Mouse (Mus musculus) mouse trophoblast stem cell (cell line): ENCODE results near the gene Masp1.

ENCODE experiments used
- in situ Hi-C, 2 experiments: fragments of 300-500 bp; cut with MseI, MboI; formaldehyde crosslinking; loops; 2 replicates in 1 of 2; 3 replicates in 1 of 2; pipeline ENCODE4 v1.15.1; 2025

The Masp1 gene

DNA sequence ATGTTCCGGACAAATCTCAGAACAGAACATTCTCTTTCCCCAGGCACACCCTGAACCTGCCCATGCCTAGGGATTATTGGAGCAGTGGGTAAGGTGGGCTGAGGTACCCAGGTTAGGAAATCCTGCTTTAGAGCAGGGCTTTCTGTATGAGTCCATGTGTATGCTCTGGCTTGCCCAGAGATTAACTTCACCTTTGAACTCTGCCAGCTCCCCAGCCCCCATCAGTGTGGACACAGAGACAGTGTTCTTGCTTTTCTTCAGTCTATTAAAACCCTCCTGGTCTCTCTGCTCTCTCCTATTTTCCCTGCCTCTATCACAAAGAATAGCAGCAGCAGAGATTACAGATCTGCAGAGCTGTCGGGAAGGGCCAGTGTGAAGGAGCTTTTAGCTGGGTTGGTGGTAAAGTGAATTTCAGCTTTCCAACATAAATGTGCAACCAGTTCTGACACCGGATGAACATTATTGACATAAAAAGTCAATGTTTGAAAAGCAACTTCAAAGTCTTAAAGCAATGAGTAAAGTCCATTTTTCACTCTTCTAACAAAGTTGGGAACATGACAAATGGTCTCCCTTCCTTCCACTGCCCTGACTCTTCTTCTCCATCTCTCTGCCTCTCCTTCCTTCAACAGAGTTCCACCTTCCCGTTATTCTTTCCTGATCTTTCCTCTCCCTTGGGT lies 56.8 kb downstream of the Masp1 start:
- in situ Hi-C loops, result no loop called here

DNA sequence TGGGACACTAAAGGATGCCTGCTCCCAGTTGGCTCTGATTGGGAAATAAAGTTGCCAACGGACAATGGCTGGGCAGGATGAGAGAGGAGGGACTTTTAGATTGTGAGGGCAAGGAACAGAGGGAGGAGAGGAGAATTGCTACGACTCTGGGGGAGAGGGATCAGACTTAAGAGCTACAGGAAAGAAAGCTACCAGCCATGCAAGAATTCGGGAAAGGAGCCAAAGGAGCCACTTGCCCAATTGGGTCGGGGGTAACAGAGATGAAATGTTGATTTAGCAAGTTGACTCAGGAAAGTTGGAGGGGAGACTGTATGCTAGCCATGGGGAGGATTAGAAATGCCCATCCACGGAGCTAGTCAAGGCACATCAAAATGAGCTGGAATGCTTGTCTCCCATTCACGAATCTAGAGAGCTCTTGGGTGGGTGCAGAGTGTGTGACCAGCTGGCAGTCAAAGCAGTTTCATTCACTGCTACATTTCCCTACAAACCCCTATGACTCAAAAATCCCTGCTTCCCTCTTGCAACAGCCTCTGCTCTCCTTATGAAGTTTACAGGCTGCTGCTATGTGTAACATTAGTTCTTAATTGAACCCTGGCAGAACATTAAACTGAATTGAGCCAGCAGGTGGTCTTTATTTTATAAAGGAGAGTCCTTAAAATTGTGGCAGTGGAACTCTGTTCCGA lies 61.6 kb downstream of the Masp1 start:
- in situ Hi-C loops, result loop anchor here (10.0 kb wide), 3 partner anchors 86 to 496 kb away; partner anchors contain the start of gene Sst (in 1 of the 2)

DNA sequence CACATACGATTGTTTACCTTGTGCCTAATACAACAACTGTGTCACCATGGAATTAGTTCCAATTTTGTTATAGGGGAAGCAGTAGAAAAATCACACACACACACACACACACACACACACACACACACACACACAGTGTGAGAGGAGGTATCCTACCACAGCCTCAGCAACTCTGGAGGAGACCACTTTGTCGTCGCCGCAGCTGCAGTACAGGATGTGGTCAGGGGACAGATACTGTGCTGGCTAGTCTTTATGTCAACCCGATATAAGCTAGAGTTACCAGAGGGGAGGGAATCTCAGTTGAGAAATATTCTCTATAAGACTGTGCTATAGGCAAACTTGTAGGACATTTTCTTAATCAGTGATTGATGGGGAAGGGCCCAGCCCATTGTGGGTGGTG lies 63.3 kb downstream of the Masp1 start:
- in situ Hi-C loops, result loop anchor here (10.0 kb wide), 3 partner anchors 87 to 497 kb away; partner anchors contain the start of gene Sst (in 1 of the 2)

DNA sequence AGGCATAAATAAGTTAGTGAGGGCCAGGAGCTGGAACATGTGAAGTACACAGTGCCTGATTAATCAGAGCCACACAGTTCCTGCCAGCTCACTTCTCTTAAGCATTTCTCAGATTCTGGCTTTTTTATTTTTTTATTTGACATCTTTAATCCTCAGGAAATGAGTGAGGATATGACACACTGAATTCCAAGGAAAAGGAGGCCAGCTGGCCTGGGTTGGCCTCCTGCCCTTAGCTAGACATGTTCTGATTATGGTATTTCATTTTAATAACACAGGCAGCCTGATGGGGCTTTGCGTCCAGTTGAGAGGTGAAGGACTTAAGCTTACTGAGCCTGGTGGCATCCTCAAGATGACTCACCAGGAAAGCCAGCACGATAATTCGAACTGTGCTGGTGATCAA lies 64.1 kb downstream of the Masp1 start:
- in situ Hi-C loops, result loop anchor here (10.0 kb wide), 3 partner anchors 88 to 498 kb away; partner anchors contain the start of gene Sst (in 1 of the 2)

DNA sequence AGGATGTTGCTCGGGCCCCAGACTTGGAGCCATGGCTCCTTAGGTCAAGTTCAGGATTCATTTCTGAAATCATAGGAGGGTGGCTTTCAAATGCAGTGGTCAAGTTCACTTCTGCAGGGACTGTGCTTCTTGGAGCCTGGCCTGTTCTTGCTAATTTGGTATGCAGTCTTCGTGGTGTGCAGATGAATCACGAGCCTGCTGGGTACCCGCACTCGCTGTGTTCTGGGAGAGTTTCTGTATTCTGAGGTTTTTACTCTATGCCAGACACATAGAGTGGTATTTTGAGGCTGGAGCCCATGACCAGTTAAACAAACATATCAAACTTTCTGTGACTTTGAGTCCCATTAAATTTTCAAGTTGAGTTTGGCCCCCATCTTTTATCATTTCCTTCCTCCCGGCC lies 66.2 kb downstream of the Masp1 start:
- in situ Hi-C loops, result loop anchor here (10.0 kb wide), 3 partner anchors 90 to 500 kb away; partner anchors contain the start of gene Sst (in 1 of the 2)

DNA sequence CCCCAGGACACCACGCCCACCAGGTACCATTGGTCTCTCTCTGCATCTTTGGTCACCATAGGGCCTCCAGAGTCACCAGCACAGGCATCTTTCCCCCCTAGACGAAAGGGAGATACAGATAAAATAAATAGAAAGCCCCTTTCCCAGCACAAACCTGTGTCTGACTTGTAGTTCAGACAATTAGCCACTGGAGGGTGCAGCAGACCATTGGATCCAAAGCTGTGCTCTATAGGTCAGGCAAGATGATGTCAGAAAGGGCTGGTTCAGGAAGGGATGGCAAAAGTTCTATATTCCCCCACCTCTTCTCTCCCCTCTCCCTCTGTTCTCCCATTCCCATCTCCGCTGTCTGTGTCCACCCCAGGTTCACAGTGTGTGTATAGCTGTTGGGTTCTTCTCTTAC lies 68.1 kb downstream of the Masp1 start:
- in situ Hi-C loops, result loop anchor here (10.0 kb wide), 3 partner anchors 92 to 502 kb away; partner anchors contain the start of gene Sst (in 1 of the 2)

DNA sequence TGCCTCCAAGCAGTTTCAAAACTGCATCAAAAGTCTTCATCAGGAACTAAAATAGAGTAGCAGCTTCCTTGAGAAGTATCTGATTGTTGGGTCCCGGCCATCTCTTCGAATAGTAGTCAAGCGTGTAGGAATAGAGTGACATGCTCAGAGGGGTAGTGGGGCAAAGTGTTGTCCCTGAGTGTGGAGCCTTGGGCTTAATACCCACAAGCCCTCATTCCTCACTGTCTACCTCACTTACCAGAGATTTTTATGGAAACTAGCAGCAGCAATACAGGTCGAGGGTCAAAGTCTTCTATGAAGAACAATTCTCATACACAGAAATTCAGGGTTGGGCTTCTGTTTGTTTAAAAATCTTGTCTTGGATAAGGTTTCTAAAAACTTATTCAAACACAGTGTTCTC lies 69.8 kb downstream of the Masp1 start:
- in situ Hi-C loops, result loop anchor here (10.0 kb wide), 3 partner anchors 94 to 504 kb away; partner anchors contain the start of gene Sst (in 1 of the 2)

DNA sequence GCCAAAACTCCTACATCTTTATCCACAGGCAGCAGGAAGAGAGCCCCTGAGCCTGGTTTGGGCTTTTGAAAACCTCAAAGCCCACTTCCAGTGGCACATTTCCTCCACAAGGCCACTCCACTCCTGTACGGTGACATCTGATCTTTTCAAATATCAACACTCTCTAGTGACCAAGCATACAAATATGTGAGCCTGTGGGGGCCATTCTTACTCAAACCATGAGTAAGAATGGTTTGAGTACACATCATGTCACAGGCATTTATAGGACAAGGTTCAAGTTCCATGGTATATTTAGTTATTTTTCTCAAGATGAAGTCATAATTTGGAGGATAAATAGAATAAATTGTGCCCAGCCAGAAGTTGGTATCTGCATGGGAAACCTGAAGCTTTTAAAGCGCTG lies 70.7 kb downstream of the Masp1 start:
- in situ Hi-C loops, result loop anchor here (10.0 kb wide), 3 partner anchors 95 to 505 kb away; partner anchors contain the start of gene Sst (in 1 of the 2)

DNA sequence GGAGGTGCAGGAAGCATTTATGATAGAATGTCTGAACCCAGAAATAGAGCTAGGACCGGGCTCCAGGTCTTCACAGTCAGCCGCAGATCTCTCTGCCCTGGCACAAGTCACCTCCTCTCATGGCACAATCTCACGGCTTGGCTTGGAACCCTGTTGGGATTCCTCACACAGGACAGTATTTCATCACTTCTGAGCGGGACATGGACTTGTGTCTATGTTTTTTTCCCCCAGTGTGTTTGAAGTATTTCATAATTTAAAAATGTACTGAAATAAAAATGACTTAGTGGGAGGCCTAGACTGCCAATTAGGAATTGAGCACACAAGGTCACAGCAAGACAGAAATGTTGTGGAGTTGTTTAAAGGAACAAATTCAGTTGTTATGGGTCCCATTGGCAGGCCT lies 76.4 kb downstream of the Masp1 start:
- in situ Hi-C loops, result no loop called here

DNA sequence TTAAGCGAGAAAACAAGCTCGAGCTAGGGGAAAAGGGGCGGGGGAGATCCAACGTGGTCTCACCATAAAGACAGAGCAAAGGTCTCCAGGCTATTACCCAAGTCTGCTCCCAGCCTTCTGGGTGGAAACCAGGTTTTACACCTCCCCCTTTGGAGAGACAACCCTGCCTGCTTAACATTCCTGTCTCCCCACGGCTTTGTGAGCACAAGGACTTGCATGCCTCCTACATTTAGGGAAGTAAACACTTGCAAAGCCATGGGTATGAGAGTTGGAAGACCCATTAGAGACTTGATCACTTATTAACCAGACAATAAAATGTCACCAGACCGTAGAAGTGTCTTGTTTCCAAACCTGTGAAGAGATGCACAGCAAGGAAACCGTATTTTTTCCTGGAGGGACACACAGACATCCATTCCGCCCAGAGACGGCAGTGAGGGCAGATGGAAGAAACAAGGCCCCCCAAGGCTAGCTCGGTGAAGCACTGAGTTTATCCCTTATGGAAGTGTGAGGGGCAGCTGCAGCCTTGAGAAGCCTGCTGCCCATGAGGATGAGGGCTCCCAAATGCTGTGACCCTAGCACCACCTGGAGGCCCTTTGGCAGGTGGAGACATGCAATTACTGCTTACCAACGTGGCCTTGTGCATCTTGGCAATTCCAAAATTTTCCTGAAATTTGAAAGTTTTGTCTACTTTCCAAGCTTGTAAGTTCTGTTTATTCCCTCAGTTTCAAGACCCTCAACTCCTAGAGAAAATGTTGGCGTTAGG lies 83.0 kb downstream of the Masp1 start:
- in situ Hi-C loops, result no loop called here

DNA sequence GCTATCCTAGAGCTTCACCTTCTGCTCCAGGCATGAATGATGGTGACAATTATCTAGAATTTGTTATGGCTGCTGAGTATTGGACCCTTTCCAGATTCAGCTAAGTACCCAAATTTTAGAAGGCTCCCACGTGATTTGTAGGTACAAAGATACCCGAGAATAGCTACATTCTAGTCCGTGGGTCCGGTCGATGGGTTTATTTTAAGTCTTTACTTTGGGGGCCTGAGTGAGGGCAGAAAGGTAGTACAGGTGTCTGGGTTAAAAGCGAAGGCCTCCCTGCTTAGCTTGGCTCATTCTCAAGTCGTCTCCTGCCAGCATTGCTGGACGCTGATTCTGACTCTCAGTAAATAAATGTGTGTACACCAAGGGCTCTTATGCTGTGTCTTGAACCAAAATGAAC lies 90.6 kb downstream of the Masp1 start:
- in situ Hi-C loops, result no loop called here

DNA sequence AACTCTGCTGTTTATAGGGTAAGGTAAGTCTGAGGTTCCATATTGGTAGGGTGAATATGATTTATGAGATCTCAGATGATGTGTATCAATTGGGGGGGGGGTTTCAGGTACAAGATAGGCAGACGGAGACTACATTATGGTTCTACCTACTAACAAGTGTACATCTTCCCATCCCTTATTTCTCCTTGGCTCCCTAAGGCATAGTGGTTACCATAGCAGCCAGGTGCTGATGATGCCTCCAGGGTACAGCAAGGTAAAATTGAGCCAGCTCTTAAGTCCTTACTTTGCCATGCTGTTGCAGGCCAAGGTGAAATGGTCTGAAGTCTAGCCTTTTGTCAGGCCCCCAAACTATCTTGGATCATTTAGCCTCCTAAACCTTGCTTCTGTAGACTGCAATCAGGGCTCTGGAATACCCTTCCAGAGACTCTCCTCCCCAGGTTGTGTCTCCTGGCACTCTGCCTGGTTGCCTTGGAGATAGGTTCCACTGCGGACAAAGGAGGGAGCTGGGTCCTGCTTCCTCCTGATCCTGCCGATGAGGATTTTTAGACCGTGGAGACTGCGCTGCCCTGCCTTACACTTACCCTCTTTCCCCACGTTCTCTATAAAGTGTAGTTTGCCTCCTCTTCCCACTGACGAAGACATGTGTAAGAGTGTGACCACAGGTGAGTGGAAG lies 91.8 kb downstream of the Masp1 start, which contains the start of gene Rtp1:
TSS of gene Rtp1 (plus strand) at position 487 of the 673 bp plus-strand sequence.
- in situ Hi-C loops, result no loop called here

DNA sequence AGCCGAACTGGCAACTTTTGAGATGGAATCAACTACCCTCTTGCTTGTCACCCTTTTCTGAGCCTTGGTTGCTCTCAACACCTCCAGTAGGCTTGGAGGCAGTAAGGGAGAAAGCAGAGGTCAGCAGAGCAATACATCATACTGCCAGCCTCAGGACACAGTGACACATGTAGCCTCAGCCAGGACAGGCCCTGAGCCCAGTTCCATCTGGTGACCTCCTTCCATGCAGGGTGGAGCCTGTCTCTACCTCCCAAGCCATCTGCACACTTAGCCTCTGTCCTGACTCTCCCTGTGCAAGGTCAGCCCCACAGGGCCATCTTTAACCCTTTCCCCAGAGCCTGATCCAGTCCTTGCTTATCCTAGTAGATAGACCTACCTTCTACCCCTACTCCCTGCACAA lies 92.9 kb downstream of the Masp1 start:
- in situ Hi-C loops, result no loop called here

DNA sequence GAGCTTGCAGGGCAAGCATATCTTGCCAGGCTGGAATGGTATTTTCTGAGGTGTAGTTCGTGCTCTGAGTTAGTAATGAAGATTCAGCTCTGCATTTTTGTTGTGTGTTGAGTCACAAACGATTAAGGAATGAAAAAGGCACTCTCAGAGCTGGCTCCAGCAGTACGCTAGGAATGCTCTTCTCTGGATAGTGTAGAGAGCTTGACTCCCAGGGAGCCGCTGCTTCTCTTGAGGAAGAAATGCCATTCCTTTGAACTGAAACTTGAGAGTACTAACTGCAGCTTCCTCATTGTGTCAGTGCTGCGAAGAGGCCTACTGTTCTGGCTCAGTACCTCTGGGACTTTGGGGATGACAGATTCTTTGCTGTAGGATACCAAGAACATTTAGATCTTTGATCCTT lies 96.8 kb downstream of the Masp1 start:
- in situ Hi-C loops, result no loop called here

DNA sequence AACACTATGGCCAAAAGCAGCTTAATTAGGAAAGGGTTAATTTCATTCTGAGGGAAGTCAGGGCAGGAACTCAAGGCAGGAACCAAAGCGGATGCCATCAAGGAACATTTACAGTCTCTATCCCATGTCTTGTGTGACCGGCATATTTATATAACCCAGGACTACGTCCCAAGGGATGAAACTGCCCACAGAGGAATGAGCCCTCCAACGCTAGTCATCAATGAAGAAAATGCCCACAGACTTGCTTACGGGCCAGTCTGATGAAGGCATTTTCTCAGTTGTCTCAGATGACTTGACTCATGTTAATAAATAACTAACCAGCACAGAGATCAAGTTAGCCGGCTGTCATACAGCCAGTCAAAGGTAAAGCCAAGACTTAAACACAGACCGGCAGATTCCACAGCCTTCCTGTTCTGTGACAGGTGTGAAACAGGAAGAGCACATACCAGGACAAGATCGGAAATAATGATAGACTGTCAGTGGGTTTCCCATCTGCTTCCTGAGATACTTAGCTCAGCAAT lies 101.0 kb downstream of the Masp1 start:
- in situ Hi-C loops, result no loop called here

DNA sequence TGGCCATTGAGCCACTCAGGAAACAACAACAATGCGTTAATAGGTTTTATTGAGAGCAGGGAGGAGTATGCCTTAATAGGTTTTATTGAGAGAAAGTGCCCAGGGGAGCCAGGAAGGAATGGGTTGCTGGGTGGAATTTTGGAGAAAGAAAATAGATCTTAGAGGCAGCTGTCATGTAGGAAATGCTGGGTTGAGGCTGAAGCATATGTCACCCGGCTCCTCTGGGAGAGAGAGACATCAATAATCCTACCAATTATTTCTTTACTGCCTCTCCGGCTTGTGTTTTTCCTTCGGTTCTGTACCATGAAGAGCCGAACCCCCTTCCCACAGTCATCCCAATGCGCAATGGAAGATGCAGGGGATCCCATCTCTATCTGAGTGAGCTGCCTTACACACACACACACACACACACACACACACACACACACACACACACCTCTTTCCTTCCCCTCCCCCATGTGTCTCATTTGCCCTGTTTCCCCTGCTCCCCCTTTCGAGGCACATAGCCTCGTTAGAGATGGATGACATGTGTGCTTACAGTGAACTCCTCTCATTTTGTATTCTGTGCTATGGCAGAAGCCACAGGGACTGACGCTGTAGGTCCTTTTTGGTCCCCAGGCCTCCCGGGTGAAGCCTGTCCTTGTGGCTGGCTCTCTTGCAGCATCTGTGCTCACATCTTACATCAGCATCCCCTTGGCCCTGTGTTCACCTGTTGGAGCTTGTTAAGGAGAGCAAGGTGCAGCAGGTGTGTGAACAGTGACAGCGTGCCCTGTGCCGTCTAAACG lies 103.0 kb downstream of the Masp1 start:
- in situ Hi-C loops, result no loop called here

DNA sequence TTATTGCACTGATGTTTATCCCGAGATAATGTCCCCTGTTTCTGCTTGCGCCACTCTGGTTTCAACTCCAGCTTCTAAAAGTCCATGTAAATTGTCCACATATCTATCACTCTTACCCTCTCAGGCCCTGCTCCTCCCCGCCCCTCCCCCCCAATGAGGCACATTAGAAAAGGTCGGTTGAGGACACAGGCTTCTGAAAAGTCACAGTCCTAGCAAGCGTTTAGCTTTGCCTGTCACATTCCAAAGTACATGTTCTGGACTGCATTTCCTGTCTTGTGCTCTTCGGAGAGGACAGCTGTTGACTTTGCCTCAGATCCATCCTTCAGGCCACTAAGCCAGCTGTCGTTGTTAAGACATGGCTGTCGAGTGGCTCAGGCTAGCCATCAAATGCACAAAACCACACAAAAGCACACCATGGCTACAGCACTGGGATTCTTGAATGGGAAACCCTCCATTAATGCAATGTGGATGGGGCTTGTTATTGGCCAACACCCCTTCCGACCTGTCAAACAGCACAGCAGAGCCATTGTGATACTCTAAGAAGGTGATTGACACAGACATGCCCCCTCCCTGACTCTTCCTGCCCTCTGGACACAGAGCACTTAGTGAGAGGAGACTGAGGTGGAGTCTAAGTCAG lies 103.8 kb downstream of the Masp1 start:
- in situ Hi-C loops, result no loop called here

DNA sequence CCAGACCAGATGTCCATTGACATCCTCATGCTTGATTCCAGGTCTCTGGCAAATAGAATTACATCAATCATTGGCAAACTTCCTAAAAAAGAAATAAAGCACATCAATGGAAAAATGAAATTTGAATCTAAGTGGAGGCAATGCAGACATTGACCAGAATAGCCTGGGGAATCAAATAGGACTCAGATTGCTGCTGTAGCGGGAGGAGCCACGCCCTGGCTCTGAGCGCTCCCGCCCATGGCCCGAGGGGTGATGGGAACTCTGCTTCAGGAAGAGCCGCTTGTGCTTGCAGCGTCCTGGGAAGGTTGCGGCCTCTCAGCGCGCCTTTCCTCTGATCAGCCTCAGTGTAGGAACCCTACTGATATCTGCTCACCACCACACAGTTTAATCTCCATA lies 104.4 kb downstream of the Masp1 start:
- in situ Hi-C loops, result no loop called here

DNA sequence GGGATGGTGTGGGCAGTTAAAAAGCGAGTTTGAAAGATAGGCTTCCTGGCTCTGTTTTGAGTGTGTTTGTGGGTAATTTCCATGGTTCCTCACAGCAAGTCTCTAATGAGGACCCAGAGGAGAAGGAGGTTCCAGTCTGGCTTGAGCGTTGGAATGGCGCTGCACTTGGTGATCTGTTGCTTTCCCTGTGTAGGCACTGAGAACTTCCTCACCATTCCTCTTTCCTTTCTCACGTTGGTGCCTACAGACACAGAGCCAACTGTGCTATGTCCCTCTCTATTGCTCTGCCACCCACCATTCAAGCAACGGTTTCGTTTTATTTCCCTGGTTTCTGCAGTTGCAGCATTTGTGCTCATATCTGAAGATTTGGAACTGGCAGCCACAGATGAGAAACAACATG lies 107.7 kb downstream of the Masp1 start:
- in situ Hi-C loops, result no loop called here
